Mouse (Mus musculus) thymus, postnatal 25 days (tissue): ENCODE measurements at regions not wholly inside any gene's neighbourhood (a gene's known extent, or its start where the extent isn't known, plus 50 kb on each side); places are given as distances from the start of the nearest gene placed in this dataset.

Experiments used
- DNase-seq: peaks from one replicate; pipeline ENCODE4 v3.0.0; 2022

GRCm38 (mm10) chr13:99625196-99625595 lies 108.9 kb upstream of the Map1b start:
- no peak for DNase-seq

- DNase-seq: no peak
Observed at GRCm38 (mm10) chr13:99618332-99618731, 102.0 kb upstream of the Map1b start.

DNA sequence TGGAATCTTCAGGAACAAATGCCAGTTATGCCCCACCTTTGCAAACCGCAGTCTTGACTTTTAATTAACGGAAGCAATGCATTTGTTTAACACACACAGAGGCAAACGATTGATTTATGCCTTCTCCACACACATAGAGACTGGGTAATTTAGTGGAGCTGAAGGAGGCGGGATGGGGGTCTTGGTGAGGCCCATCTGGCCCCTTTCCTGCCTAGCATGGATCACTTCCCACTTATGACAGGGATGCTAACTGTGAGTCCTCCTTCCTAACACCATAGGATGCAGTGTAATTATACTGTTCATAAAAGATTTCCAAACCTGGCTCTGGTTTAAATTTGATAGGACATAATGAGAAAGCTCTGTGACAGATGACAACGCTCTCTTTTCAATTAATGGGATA lies 101.1 kb upstream of the Map1b start:
- DNase-seq: no peak

GRCm38 (mm10) chr13:99611715-99612494 lies 95.6 kb upstream of the Map1b start:
- no peak for DNase-seq

DNA sequence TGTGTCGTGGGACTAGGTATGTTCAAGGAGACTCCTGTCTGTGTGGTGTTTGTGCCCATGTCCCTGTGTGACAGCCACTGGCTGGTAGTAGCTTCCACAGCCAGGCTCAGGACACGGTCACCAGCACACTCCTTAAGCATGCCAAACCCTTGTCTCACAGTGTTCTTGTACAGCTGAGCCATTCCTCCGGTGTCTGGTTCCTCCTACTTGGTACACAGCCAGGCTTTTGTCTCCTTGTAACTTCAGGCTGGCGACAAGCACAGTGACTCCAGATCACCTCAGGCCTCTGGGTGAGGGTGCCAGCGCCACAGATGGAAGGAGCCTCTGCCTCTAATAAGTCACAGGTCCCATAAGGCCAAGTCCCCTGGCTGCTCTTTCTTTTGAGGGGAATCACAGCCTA lies 94.2 kb upstream of the Map1b start:
- no peak for DNase-seq

DNA sequence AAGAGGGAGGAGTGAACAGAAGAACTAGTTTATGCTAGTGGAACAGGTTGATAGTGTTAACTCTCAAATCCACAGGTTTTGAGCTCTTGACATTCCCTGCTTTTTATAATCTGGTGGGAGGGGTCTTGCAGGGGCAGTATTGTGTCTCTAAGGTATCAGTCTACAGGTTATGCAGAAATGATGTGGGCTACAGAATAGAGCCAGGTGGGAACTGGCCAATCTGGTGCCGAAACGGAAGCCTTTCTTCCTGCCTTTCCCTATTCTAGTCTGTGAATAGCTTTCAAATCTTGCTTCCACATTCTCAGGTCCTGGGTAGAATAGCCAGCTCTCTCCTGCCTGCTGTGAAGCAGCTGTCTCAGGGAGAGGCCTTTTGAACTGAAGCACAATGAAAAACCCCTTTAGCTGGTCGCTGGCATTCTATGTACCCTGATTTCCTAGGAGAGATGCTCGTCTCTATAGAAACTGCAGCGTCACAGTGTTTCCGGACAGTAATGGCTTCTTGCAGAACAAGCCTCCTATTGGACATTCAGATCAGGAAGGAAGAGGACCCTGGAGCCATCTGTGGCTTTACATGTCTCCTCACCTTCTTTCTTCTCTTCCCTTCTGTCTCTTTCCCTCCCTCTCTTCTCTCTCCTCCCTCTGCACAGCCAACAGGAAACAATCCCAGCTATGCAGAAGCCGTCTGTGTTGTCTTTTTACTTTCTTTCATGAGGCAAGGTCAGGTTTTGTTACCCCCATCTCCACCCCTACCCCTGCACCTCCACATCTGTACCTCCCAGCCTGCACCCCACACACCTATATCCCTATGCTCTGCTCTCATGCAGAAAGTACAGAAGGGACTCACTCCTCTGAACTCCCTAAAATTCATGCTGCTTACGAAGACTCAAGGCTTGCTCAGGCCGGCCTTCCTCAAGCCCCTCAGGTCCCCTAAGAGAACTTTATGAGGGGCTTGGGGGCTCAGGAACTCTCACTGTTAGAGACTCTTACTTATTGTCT lies 93.1 kb upstream of the Map1b start:
- DNase-seq: no peak

DNA sequence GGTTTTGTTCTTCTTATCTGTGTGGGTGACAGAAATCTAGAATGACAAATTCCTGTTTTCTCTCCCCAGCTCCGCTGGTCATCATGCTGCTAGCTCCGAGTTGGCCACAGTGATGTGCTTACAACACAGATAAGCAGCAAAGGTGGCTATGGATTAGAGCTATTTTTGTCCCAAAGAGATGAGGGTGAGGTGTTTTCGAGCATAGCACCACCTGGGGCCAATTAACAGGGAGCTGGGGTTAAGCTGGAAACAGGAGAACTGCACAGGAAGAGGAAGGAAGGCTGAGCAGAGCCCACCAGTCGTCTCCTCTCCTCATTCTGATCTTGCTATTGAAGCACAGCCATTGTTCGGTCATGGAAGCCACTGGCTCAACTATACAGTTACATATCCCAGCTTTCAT lies 92.3 kb upstream of the Map1b start:
- no peak for DNase-seq

DNA sequence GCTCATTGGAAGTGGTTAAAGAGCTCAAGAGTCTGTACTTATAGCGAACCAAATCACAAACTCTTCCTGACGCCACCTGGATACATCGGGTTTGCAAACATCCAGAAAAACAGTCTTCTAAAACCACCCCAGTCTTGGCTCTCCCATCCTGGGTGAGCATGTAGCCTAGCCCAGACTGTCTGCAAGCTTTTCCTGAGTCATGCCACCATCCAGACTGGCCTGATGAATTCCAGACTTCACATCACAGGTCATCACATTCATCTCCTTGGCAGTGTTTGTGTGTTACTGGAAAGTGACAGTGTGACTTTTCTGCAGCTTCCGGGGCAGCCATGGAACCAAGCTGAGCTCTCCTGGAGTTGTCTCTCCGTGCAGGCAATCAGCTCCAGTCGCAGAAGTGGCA lies 90.9 kb upstream of the Map1b start:
- DNase-seq: no peak

DNA sequence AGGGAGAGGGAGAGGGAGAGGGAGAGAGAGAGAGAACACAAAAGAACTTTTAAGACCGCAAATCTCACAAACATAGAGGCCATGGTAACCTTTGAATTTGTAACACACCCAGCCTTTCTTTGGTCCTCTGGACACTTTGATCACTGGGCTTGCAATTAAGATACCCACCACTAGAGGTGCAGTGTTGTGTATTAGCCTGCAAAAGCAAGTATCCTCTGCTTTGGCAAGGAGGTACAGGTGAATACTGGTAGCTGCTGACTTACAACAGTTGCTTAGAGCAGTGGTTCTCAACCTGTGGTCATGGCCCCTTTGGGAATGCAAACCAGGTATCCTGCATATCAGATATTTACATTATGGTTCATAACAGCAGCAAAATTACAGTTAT lies 90.3 kb upstream of the Map1b start:
- DNase-seq: no peak

- no peak for DNase-seq
Observed at GRCm38 (mm10) chr13:99605866-99606605, 89.7 kb upstream of the Map1b start.

DNA sequence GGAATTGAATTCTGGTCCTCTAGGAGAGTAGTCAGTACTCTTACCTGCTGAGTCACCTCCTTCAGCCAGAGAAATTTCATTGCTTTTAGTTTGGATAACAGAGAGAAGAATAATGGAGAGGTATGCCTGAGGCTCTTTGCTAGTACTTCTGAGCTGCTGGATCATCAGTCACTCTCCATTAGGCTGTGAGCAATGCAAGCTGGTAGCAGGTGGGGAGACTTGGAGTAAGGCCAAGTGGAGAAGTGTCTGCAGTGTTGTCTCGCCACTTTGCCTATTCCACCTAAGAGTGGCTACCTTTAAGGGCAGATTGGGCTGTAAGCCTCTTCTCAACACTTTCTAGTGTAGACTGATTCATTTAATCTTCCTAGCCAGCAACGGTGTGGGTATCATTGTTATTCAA lies 81.6 kb upstream of the Map1b start:
- DNase-seq: no peak

DNA sequence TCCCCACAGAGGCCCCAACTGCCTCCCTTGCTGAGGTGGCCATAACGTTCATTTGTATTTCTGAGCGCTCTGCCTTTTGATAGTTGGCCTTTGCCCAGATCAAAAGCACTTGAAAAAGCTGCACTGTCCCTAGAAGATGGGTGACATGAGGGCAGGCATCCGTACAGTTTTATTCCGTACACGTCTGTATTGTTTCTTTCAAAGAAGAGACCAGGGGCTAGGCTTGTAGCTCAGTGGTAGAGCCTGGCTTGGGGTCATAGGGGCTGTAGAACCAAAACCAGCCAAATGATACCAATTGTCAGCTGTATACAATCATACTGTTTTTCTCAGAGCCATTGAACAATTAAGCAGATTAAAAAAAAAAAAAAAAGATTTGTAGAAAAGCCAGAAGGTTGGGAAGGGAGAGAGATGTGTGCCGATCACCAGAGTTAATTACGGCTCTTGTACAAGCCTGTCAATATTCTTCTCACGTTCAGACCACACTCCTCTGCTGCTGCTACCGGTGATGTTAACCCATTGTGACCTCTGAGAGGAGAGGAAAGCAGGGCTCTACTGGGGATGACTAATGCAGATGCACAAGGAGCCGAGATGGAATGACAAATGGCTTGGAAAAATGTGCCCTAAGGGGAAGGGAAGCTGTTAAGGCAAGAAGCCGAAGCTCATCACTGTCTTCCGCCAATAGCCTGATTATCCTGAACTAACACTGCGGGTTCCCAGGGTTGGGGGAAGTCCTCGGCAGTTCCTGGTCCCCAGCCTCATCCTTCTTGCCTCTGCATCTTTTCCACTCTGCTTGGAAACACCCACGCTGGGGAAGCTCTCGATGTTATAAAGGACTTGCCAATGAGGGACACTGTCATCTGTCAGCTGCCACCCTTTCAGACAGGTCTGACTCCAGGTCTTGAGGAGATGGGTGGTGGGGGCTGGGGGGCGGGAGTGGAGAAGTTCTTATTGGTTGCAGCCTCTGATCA lies 77.8 kb upstream of the Map1b start:
- DNase-seq: no peak

DNA sequence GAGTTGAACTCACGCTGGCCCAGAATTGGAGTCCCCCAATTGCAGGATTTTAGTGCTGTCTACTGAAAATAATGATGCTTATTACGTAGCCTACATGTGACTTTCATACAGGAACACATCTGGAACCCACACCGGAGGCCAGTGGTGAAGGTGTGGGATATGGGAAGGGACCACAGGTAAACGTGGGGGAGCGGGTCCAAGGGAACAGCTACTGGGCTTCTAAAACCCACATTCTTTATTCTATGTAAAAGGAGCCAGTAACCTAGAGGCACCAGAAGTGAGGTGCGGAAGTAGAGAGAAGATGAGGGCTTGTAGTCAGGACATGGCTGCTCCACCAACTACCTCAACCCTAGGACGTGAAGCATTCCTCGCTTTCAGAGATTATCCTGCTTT lies 76.9 kb upstream of the Map1b start:
- DNase-seq: no peak

DNA sequence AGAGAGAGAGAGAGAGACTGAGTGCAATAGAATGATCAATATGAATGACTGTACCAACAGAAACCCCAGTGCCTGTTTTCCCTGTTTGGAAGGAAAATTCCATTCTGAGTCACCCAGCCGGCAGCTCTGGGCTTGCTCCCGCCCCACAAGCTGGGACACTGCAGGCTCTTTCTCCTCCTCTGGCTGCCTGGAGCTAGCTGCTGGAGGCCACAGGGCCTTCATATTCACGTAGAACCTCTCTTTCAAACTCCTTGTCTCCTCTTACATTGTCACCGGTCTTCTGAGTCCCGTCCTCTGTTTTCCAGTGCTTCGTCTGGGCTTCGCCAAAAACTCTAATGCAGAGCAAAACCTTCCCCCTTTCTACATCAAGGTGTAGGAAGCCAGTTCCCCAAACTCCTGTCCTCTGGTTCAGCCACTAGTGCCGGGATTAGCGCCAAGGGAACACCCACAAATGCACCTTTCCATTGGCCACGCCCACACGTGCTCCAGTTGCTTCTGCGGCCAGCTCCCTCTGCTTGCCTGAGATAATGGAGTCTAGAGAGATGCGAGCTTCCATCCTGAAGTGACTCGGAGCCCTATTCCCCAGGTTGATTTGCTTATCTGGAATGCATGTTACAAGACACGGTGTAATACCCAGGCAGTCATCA lies 76.4 kb upstream of the Map1b start:
- DNase-seq: no peak

GRCm38 (mm10) chr13:99588646-99589045 lies 72.3 kb upstream of the Map1b start:
- DNase-seq: no peak

DNA sequence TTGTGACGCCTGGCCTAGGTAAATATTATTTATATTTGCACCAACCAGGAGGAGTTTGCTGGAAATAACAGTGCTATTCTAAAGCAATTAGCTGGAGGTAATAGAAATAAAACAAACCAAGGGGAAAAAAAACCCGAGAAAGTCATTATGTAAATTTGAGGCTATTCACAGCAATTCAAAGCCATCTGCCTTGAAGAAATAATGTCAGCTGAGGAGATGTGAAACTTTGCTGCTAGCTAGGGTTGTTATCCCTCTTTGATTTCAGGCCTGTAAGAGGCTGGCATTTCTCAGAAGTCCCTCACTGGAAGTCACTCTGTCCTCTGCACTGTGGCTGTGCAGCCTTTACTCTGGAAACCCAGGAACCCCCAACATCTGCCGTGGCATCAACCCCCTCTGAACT lies 67.5 kb upstream of the Map1b start:
- no peak for DNase-seq

- no peak for DNase-seq
Observed at GRCm38 (mm10) chr13:99580296-99580695, 64.0 kb upstream of the Map1b start.

DNA sequence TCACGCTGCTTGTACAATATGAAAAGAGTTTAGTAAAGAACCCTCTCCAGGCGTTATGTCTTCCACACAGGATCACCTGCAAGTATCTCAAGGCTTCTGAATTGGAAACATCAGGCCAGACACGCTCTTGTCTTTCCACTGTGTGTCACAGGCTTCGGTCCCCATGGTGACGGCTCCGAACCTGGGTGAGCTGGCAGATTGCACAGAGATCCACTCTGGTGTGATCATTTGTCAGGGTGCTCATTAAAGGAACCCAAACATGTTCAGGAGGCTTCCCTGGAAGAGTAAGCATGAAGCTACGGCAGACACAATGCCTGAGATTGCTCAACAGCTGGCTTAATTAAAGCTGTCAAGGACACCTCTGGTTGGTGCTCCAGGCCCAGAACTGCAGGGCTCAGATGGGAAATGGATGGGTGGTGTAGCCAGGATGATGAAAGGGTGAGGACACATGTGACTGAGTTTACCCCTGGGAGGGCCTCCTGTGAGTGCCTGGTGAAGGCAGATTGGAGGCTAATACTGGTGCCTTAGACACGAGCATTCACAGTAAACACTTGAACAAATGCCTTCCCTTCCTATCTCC lies 63.3 kb upstream of the Map1b start:
- no peak for DNase-seq

GRCm38 (mm10) chr13:99577686-99578085 lies 61.3 kb upstream of the Map1b start:
- DNase-seq: no peak

DNA sequence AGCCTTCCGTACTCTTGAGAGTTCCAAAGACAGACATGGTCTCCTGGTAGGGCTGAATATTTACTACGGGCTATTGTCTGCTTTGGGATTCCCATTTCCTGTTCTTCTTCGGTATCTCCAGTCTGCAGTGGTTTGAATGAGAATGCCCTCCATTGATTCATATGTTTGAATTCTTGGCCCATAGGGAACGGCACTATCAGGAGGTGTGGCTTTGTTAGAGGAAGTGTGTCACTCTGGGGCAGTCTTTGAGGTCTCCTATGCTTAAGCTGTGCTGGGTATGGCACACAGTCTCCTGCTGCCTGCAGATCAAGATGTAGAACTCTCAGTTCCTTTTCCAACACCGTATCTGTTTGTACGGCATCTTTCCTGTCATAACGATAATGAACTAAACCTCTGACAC lies 56.7 kb upstream of the Map1b start:
- no peak for DNase-seq

DNA sequence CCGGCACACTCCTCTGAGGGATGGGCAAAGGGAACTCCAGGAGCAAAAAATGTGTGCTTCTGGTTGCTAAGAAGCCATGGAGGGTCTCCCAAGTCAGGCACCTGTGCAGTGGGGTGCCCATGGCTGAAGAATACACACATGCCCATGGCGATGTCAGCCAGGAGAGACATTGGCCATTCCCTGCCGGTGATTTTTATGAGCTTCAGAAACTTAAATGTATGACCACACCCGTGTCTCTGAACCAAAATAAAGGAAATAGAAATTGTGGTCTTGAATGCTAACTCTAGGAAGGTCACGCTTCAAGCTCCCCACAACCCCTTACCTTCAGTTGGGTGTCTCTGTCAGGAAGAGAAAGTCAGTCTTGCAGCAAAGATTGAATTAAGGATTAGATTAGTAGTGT lies 56.0 kb upstream of the Map1b start:
- no peak for DNase-seq
